Mouse (Mus musculus) bone marrow, adult 2 months (tissue): Measurements from ENCODE around the gene Card6.

ENCODE experiments used
- CTCF ChIP-seq: fragments of 200-500 bp; IDR thresholded peaks from 2 replicates; pipeline ENCODE4 v1.5.1; 2011; ENCODE audit warnings: low read length, control low read depth; ENCODE audit not compliant: control insufficient read depth, insufficient read depth
- POLR2A ChIP-seq: fragments of 200-500 bp; IDR thresholded peaks from 2 replicates; pipeline ENCODE4 v1.6.1; 2011; ENCODE audit warnings: low read depth, mild to moderate bottlenecking, control low read depth, low read length, borderline replicate concordance; ENCODE audit not compliant: control insufficient read depth

GRCm38 (mm10) chr15:5107686-5108654 is at the start of gene Card6:
- TF ChIP-seq POLR2A (no peak), CTCF (no peak)
